Mouse (Mus musculus) erythroblast, embryonic 14.5 days (primary cell): ENCODE data around the gene Cct4.

ENCODE experiments used
- GATA1 ChIP-seq: IDR thresholded peaks from 2 replicates; pipeline ENCODE4 v1.6.1; 2012; ENCODE audit warnings: low read length, inconsistent platforms, mixed read lengths
- TAL1 ChIP-seq: IDR thresholded peaks from 3 replicates; pipeline ENCODE4 v1.6.1; 2012; ENCODE audit warnings: low read length, inconsistent platforms, mixed read lengths

DNA sequence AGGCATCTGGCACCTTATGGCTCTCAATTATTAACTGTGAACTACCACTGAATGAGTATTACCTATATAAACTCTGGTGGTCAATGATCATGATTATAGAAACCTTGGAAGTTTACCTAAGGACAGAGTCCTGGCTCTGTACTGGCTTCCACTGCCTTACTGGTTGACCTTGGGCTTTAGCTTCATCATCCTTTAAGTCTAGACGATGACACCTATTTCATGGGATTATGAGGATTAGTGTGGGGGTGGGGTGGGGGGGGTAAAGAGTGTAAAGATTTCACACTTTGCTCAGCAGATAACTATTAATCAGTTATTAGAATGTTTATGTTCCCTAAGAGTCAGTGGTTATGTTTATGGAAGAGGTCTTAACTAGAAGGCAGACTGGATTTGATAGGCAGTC lies 533 bp upstream of the Cct4 start:
- TF ChIP-seq GATA1 = no peak
- no peak for TF ChIP-seq TAL1
